Mouse (Mus musculus) CH12.LX (cell line): ENCODE results near the gene Prkca. TPM values are rescaled to one million over a fixed set of nuclear protein-coding genes. Genes with fewer than 3 reads are reported as not detected.

ENCODE experiments used
- DNase-seq: peaks from one replicate; pipeline ENCODE4 v3.0.0-alpha.2; 2013; ENCODE audit errors: extremely low read depth
- H3K27ac ChIP-seq: 2 replicates; pipeline ENCODE4 v1.5.1; 2012; ENCODE audit warnings: low read depth, mild to moderate bottlenecking, control low read depth, moderate library complexity; ENCODE audit not compliant: insufficient read depth
- H3K27me3 ChIP-seq: replicated peaks from 2 replicates; pipeline ENCODE3; 2012; ENCODE audit warnings: inconsistent platforms
- H3K36me3 ChIP-seq, 2 experiments: replicated peaks in 1 of 2; 2 replicates each; pipeline versions ENCODE3 to v1.6.1; 2012; ENCODE audit warnings: inconsistent platforms in 1 of 2, low read length in 1 of 2, mild to moderate bottlenecking in 1 of 2, mixed read lengths in 1 of 2, moderate library complexity in 1 of 2; ENCODE audit not compliant: control insufficient read depth in 1 of 2, insufficient read depth in 1 of 2
- H3K4me1 ChIP-seq, 2 experiments: 2 replicates each; pipeline ENCODE4 v1.6.1; 2012; ENCODE audit warnings: inconsistent platforms in 1 of 2, moderate library complexity in 1 of 2; ENCODE audit not compliant: insufficient read depth in 2 of 2, control insufficient read depth in 1 of 2
- H3K4me2 ChIP-seq: 2 replicates; pipeline ENCODE4 v1.6.1; 2012; ENCODE audit warnings: low read depth, mild to moderate bottlenecking, control low read depth; ENCODE audit not compliant: poor library complexity, insufficient read depth, severe bottlenecking
- H3K4me3 ChIP-seq, 3 experiments: fragments of 150-350 bp in 1 of 3; sonication (generic) in 1 of 3; replicated peaks in 1 of 3; 2 replicates each; pipeline versions ENCODE3 to v1.5.1; 2011 to 2012; ENCODE audit warnings: low read depth in 2 of 3, low read length in 2 of 3, mild to moderate bottlenecking in 2 of 3, moderate library complexity in 2 of 3, control low read depth in 1 of 3, improper control_type of control experiment in 1 of 3, inconsistent platforms in 1 of 3, mixed read lengths in 1 of 3; ENCODE audit not compliant: poor library complexity in 1 of 3
- H3K79me2 ChIP-seq: replicated peaks from 2 replicates; pipeline ENCODE4 v1.6.1; 2012; ENCODE audit warnings: mild to moderate bottlenecking, moderate library complexity; ENCODE audit not compliant: control insufficient read depth, poor library complexity, insufficient read depth, severe bottlenecking; ENCODE audit errors: extremely low read depth
- H3K9ac ChIP-seq: 2 replicates; pipeline ENCODE4 v1.6.1; 2012; ENCODE audit warnings: low read depth, mild to moderate bottlenecking, control low read depth, moderate library complexity; ENCODE audit not compliant: insufficient read depth
- H3K9me3 ChIP-seq: replicated peaks from 2 replicates; pipeline ENCODE3; 2012; ENCODE audit warnings: low read length, inconsistent platforms, mixed read lengths
- CHD2 ChIP-seq: IDR thresholded peaks from 2 replicates; pipeline ENCODE4 v1.6.1; 2011; ENCODE audit warnings: low read length, improper control_type of control experiment
- CTCF ChIP-seq, 2 experiments: IDR thresholded peaks in 1 of 2; conservative IDR thresholded peaks in 1 of 2; 2 replicates each; pipeline ENCODE4 v1.5.1; 2011 to 2012; ENCODE audit warnings: low read depth in 2 of 2, low read length in 2 of 2, improper control_type of control experiment in 1 of 2, inconsistent platforms in 1 of 2, mild to moderate bottlenecking in 1 of 2, moderate library complexity in 1 of 2
- E2F4 ChIP-seq: IDR thresholded peaks from 2 replicates; pipeline ENCODE4 v1.6.1; 2011; ENCODE audit warnings: low read depth, low read length, improper control_type of control experiment; ENCODE audit not compliant: insufficient replicate concordance
- ELF1 ChIP-seq: IDR thresholded peaks from 2 replicates; pipeline ENCODE4 v1.6.1; 2014; ENCODE audit warnings: low read depth, mild to moderate bottlenecking, inconsistent platforms, low read length, improper control_type of control experiment
- EP300 ChIP-seq: IDR thresholded peaks from 2 replicates; pipeline ENCODE4 v1.6.1; 2011; ENCODE audit warnings: low read length, improper control_type of control experiment
- ETS1 ChIP-seq: conservative IDR thresholded peaks from 2 replicates; pipeline ENCODE4 v1.6.1; 2012; ENCODE audit warnings: low read depth, mild to moderate bottlenecking, inconsistent platforms, low read length, improper control_type of control experiment, moderate library complexity
- HCFC1 ChIP-seq: IDR thresholded peaks from 2 replicates; pipeline ENCODE4 v1.6.1; 2012; ENCODE audit warnings: low read depth, mild to moderate bottlenecking, inconsistent platforms, low read length, improper control_type of control experiment
- JUN ChIP-seq: IDR thresholded peaks from 2 replicates; pipeline ENCODE4 v1.6.1; 2011; ENCODE audit warnings: low read depth, mild to moderate bottlenecking, low read length, improper control_type of control experiment, moderate library complexity; ENCODE audit not compliant: insufficient read depth
- JUND ChIP-seq: conservative IDR thresholded peaks from 2 replicates; pipeline ENCODE4 v1.6.1; 2011; ENCODE audit warnings: low read depth, low read length, improper control_type of control experiment
- MAFK ChIP-seq: IDR thresholded peaks from 2 replicates; pipeline ENCODE4 v1.6.1; 2011; ENCODE audit warnings: low read length, improper control_type of control experiment; ENCODE audit not compliant: insufficient replicate concordance
- MAX ChIP-seq: IDR thresholded peaks from 2 replicates; pipeline ENCODE4 v1.6.1; 2011; ENCODE audit warnings: low read length, improper control_type of control experiment
- MAZ ChIP-seq: IDR thresholded peaks from 2 replicates; pipeline ENCODE4 v1.6.1; 2012; ENCODE audit warnings: low read depth, mild to moderate bottlenecking, inconsistent platforms, low read length, improper control_type of control experiment, moderate library complexity
- MXI1 ChIP-seq: IDR thresholded peaks from 2 replicates; pipeline ENCODE4 v1.6.1; 2011; ENCODE audit warnings: mild to moderate bottlenecking, low read depth, low read length, improper control_type of control experiment
- MYC ChIP-seq: IDR thresholded peaks from 2 replicates; pipeline ENCODE4 v1.6.1; 2011; ENCODE audit warnings: low read depth, mild to moderate bottlenecking, improper control_type of control experiment, low read length
- NELFE ChIP-seq: IDR thresholded peaks from 2 replicates; pipeline ENCODE4 v1.6.1; 2011; ENCODE audit warnings: low read depth, low read length, improper control_type of control experiment
- NRF1 ChIP-seq: IDR thresholded peaks from 2 replicates; pipeline ENCODE4 v1.6.1; 2014; ENCODE audit warnings: low read depth, mild to moderate bottlenecking, inconsistent platforms, low read length, improper control_type of control experiment, moderate library complexity
- POLR2A ChIP-seq: IDR thresholded peaks from 2 replicates; pipeline ENCODE4 v1.6.1; 2011; ENCODE audit warnings: low read depth, mild to moderate bottlenecking, improper control_type of control experiment, low read length
- POLR2AphosphoS2 ChIP-seq: IDR thresholded peaks from 2 replicates; pipeline ENCODE4 v1.6.1; 2011; ENCODE audit warnings: low read depth, low read length, improper control_type of control experiment
- RCOR1 ChIP-seq: conservative IDR thresholded peaks from 2 replicates; pipeline ENCODE4 v1.6.1; 2012; ENCODE audit warnings: low read depth, mild to moderate bottlenecking, inconsistent platforms, low read length, improper control_type of control experiment
- SMC3 ChIP-seq: IDR thresholded peaks from 2 replicates; pipeline ENCODE4 v1.6.1; 2011; ENCODE audit warnings: low read depth, low read length, improper control_type of control experiment
- UBTF ChIP-seq: IDR thresholded peaks from 2 replicates; pipeline ENCODE4 v1.6.1; 2012; ENCODE audit warnings: low read depth, mild to moderate bottlenecking, inconsistent platforms, low read length, improper control_type of control experiment, moderate library complexity
- USF1 ChIP-seq: IDR thresholded peaks from 2 replicates; pipeline ENCODE4 v1.6.1; 2014; ENCODE audit warnings: low read depth, mild to moderate bottlenecking, inconsistent platforms, low read length, improper control_type of control experiment
- USF2 ChIP-seq: conservative IDR thresholded peaks from 2 replicates; pipeline ENCODE4 v1.6.1; 2011; ENCODE audit warnings: low read depth, low read length, improper control_type of control experiment
- ZC3H11A ChIP-seq: IDR thresholded peaks from 2 replicates; pipeline ENCODE4 v1.6.1; 2012; ENCODE audit warnings: low read depth, mild to moderate bottlenecking, inconsistent platforms, low read length, improper control_type of control experiment
- ZKSCAN1 ChIP-seq: IDR thresholded peaks from 2 replicates; pipeline ENCODE4 v1.6.1; 2012; ENCODE audit warnings: low read depth, inconsistent platforms, low read length, improper control_type of control experiment, borderline replicate concordance
- ZNF384 ChIP-seq: IDR thresholded peaks from 2 replicates; pipeline ENCODE4 v1.6.1; 2012; ENCODE audit warnings: low read depth, low read length, improper control_type of control experiment, inconsistent platforms
- dilution Hi-C: fragments of 300-500 bp; cut with MboI; formaldehyde crosslinking; loops from 2 replicates; pipeline ENCODE4 v1.14.3; 2020; ENCODE audit warnings: low sequenced_read_pairs; ENCODE audit not compliant: extremely low pct_unique_long_range_greater_than_20kb, extremely low pct_ligation_motif_present
- in situ Hi-C: fragments of 300-500 bp; cut with MboI; formaldehyde crosslinking; loops from 3 replicates; pipeline ENCODE4 v1.14.3; 2019; ENCODE audit warnings: low sequenced_read_pairs, low pct_ligation_motif_present, low pct_unique_long_range_greater_than_20kb, mixed read lengths
- polyA plus RNA-seq: library from polyadenylated mRNA; unstranded; fragments of >175 nt; gene quantifications from 2 replicates; pipeline ENCODE4 v1.2.1, GENCODE M21; 2012; ENCODE audit warnings: low read depth; ENCODE audit not compliant: insufficient read length
- total RNA-seq, 2 experiments: library from RNA; depleted of rRNA; stranded (reverse); fragments of 300-350 nt in 1 of 2; fragments of >200 nt in 1 of 2; gene quantifications; 2 replicates each; pipeline ENCODE4 v1.2.3; 2012 to 2014

Gene Prkca
- total and polyA plus RNA-seq, 3 experiments: 40.0 to 107 (median 43.7) TPM

- H3K79me2 ChIP-seq: peaks cover 34% of the 10 kb centered on the region
- in situ Hi-C loops (no loop called here), dilution Hi-C loops (no loop called here)
- TF ChIP-seq EP300 (no peak), MXI1 (no peak), ZC3H11A (no peak), RCOR1 (no peak), MAFK (no peak), ETS1 (no peak), POLR2AphosphoS2 (no peak), ZNF384 (no peak), MAX (no peak), USF2 (no peak), JUN (no peak)
- no peak overlapping the region for H3K4me3 ChIP-seq
- no peak for DNase-seq
- H3K36me3 ChIP-seq: peaks cover 0 to 9% of the 10 kb centered on the region in 2 experiments
- H3K27ac ChIP-seq: no peak overlapping the region
- no peaks in the 10 kb centered on the region for H3K9me3 ChIP-seq
- no peaks in the 10 kb centered on the region for H3K27me3 ChIP-seq
- peaks cover 42 to 76% of the 10 kb centered on the region in 2 experiments for H3K4me1 ChIP-seq
- H3K4me2 ChIP-seq: no peak overlapping the region
- no peak overlapping the region for H3K9ac ChIP-seq
Measured at GRCm38 (mm10) chr11:108263868-108264267, 79.9 kb downstream of the Prkca start.

DNA sequence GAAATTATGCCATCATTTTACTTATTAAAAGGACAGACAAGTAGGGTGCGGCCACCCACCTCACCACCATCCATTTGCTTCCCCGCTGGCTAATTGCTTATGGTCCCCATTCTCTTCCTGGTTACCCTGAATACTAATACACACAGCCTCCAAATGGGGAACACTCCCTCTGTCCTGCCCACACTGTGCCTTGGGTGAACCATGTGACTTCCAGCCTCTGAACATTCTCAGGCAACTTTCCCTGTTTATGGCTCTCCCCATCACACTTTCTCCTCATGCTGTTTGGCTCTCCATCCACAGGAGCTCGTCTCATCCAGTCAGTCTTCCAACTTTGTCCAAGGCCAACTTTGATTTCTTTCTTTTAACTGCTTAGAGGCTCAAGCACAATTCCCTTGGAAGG lies 80.3 kb downstream of the Prkca start:
- Histone ChIP-seq H3K27ac (no peak overlapping the region), H3K4me2 (no peak overlapping the region), H3K9me3 (no peaks in the 10 kb centered on the region), H3K9ac (no peak overlapping the region), H3K79me2 (peaks cover 37% of the 10 kb centered on the region), H3K4me3 (no peak overlapping the region), H3K36me3 (peaks cover 0 to 12% of the 10 kb centered on the region in 2 experiments), H3K4me1 (peaks cover 40 to 76% of the 10 kb centered on the region in 2 experiments), H3K27me3 (no peaks in the 10 kb centered on the region)
- peak; percentile 63; the same call in 1 of the 2 replicates for TF ChIP-seq MAX
- TF ChIP-seq USF1: 0 out of 2 replicates have a peak, but pooled peaks have one; percentile 9
- TF ChIP-seq ELF1: no peak
- in situ Hi-C loops (no loop called here), dilution Hi-C loops (no loop called here)
- DNase-seq: no peak

DNA sequence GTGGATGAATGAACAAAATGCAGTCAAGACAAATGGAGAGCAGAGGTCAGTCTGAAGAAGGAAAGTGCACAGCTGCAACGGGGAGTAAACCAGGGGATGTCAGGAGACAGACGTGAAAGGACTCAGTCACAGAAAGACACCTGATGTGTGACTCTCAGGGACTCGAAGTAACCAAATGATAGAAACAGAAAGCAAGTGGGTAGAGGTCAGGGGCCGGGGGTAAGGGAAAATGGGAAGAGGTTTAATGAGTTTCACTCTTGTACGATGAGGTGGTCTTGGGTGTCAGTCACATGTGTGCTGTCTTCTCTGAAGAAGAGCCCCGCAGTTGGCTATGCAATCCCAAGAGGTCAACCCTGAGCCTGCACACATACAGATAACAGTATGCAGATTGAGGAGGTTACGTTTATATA lies 82.0 kb downstream of the Prkca start:
- Histone ChIP-seq H3K4me2 (peak overlapping the region; percentile 91), H3K27ac (peak overlapping the region; percentile 74), H3K27me3 (no peaks in the 10 kb centered on the region), H3K79me2 (peaks cover 41% of the 10 kb centered on the region), H3K9ac (peak overlapping the region; percentile 39), H3K4me1 (peaks cover 32 to 73% of the 10 kb centered on the region in 2 experiments), H3K9me3 (no peaks in the 10 kb centered on the region), H3K36me3 (peaks cover 0 to 19% of the 10 kb centered on the region in 2 experiments), H3K4me3 (peak overlapping the region; percentile 18 to 49 (median 25))
- in situ Hi-C loops: no loop called here
- dilution Hi-C loops: no loop called here
- peak; percentile 95 for DNase-seq
- 0 out of 2 replicates have a peak, but pooled peaks have one; percentile 2 for TF ChIP-seq NRF1
- TF ChIP-seq JUN: peak; percentile 65
- TF ChIP-seq ZKSCAN1: peak; percentile 69
- no peak; the same call in 1 of the 2 replicates for TF ChIP-seq NELFE
- TF ChIP-seq MYC: peak; percentile 86
- TF ChIP-seq CTCF (conservative IDR thresholded peaks at IDR 0.05 in 1 of 2, IDR thresholded peaks at IDR 0.05 in 1 of 2; ENCODE audit: low read depth in 2 of 2, low read length in 2 of 2): no peak
- TF ChIP-seq HCFC1: peak; percentile 41; the same call in 1 of the 2 replicates
- peak; percentile 84 for TF ChIP-seq UBTF
- peak; percentile 87 for TF ChIP-seq MAZ
- peak; percentile 98 for TF ChIP-seq ETS1
- TF ChIP-seq POLR2A: 0 out of 2 replicates have a peak, but pooled peaks have one; percentile 40
- peak; percentile 73; the same call in 1 of the 2 replicates for TF ChIP-seq JUND
- peak; percentile 57; the same call in 1 of the 2 replicates for TF ChIP-seq E2F4
- no peak for TF ChIP-seq ZC3H11A
- TF ChIP-seq SMC3: peak; percentile 53
- peak; percentile 85 for TF ChIP-seq CHD2
- peak; percentile 87 for TF ChIP-seq MAFK
